ENCODE assay signal across 18 mouse cellular contexts in genomic region chr15:10175078-10175477, GRCm38 (mm10). TPM values are rescaled to one million over a fixed set of nuclear protein-coding genes. Genes with fewer than 3 reads are reported as not detected.
DNase-seq lines count a peak whose midpoint lies in the region; ATAC-seq lines count a peak whose summit lies in the region.
"Had no signal": no experiment of that assay in that cellular context is flagged by ENCODE, and none has a peak within 500 bp of the region (broad histone marks: within the 10 kb centered on the region; RNA-seq: fewer than 3 reads in every experiment).

No protein-coding gene starts in this region.

- peak; percentile 94 for ATAC-seq in frontal cortex, adult (ENCODE audit: low TSS enrichment)
- ATAC-seq: forebrain, embryonic 13.5 days; forebrain, embryonic 16.5 days had no signal

- no peak for DNase-seq in frontal cortex, postnatal 10 days (ENCODE audit: low spot score in 2 of 2)
- DNase-seq in layer of hippocampus, adult 11-12 months (ENCODE audit: low spot score): peak; percentile 4
- no peak for DNase-seq in layer of hippocampus, adult 8-10 months (ENCODE audit: low spot score in 2 of 2)
- DNase-seq in brain, adult 2 months (ENCODE audit: low read depth, low spot score): peak; percentile 74
- peak; percentile 33 for DNase-seq in telencephalon, adult 2 months (ENCODE audit: low read depth, low spot score)
- no peak for DNase-seq in MN1 (ENCODE audit: low spot score)
- DNase-seq: B cell, adult 2 months; cerebellum, adult 11-12 months; cerebellum, adult 8-10 months; cerebellum, postnatal 10 days; cerebellum, postnatal 36 days; gastrocnemius, postnatal 25 days; heart, adult 2 months had no signal

RNA-seq across cellular contexts. Expression of gene Prlr, which starts 2.0 kb away (rescaled TPM):
- total RNA-seq in layer of hippocampus, adult 8-10 months (2022): 1 to 10 TPM; 3.3 to 5.7 (median 5.2) TPM
- total RNA-seq: CH12.LX; hematopoietic stem cell, adult 5-6 weeks had no signal

Comparison
In these comparisons a context has a peak if more than half of its experiments do, and no peak if none do; other contexts are left out.
1. DNase-seq: peak in layer of hippocampus, adult 11-12 months (single experiment), brain, adult 2 months (single experiment) and telencephalon, adult 2 months (single experiment); none in frontal cortex, postnatal 10 days (0 of 2), layer of hippocampus, adult 8-10 months (0 of 2) and MN1 (single experiment).